Mouse (Mus musculus): ENCODE results near the gene Cntn2. TPM values are rescaled to one million over a fixed set of nuclear protein-coding genes. Genes with fewer than 3 reads are reported as not detected.

Cntn2 gene
- polyA plus RNA-seq, 1 experiment from 2014 or later, result 30.9 TPM

DNA sequence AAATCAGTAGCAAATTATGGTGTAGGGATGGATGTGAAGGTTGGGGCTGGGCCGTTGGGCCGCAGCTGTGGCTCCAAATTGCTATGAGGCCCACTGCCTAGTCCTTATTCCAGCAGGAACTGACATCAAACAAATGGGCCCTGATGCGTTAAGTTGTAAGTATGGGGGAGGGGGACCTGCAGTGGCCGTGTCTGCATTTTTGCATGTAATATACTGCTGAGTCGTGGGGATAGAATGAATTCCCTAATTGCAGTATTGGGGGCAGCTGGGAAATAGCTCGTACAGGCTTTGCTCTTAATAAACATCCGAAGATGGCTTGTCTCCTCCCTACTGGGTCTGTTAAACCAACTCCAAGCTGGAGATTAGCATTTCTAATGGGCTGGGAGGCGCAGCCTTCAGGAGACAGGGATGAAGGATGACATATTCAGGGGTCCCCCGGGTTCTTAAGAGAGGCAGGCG lies 19.3 kb upstream of the Cntn2 start:
- peak; percentile 90 for DNase-seq (ENCODE audit: low spot score, missing footprints)
- Histone ChIP-seq H3K4me3 (ENCODE audit: low read depth, low read length) (no peak overlapping the region), H3K4me1 (ENCODE audit: control insufficient read depth, insufficient read depth, low read length) (peaks cover 35% of the 10 kb centered on the region), H3K36me3 (ENCODE audit: control insufficient read depth, insufficient read depth, low read length) (no peaks in the 10 kb centered on the region), H3K4me2 (no peak overlapping the region), H3K9me3 (ENCODE audit: control insufficient read depth, low read length) (no peaks in the 10 kb centered on the region), H3K27me3 (ENCODE audit: control insufficient read depth, insufficient read depth, low read length) (no peaks in the 10 kb centered on the region), H3K27ac (ENCODE audit: low read depth, low read length) (peak overlapping the region; percentile 70), H3K9ac (ENCODE audit: low read length) (no peak overlapping the region)
- ATAC-seq (ENCODE audit: low FRiP score), result peak; percentile 76
- WGBS, result 20% methylated on average over 10 of the region's 10 CpGs

GRCm38 (mm10) chr1:132560907-132561700 lies 18.0 kb upstream of the Cntn2 start:
- ATAC-seq (ENCODE audit: low FRiP score) (no peak), DNase-seq (ENCODE audit: low spot score, missing footprints) (no peak)
- H3K27ac ChIP-seq (ENCODE audit: low read depth, low read length), result peak overlapping the region; percentile 70; the same call in 1 of the 2 replicates
- no peaks in the 10 kb centered on the region for H3K36me3 ChIP-seq (ENCODE audit: control insufficient read depth, insufficient read depth, low read length)
- H3K9me3 ChIP-seq (ENCODE audit: control insufficient read depth, low read length), result no peaks in the 10 kb centered on the region
- peaks cover 34% of the 10 kb centered on the region for H3K4me1 ChIP-seq (ENCODE audit: control insufficient read depth, insufficient read depth, low read length)
- H3K4me2 ChIP-seq, result no peak overlapping the region
- no peak overlapping the region for H3K4me3 ChIP-seq (ENCODE audit: low read depth, low read length)
- WGBS, result 84% methylated on average over 8 of the region's 8 CpGs
- no peaks in the 10 kb centered on the region for H3K27me3 ChIP-seq (ENCODE audit: control insufficient read depth, insufficient read depth, low read length)
- no peak overlapping the region for H3K9ac ChIP-seq (ENCODE audit: low read length)

DNA sequence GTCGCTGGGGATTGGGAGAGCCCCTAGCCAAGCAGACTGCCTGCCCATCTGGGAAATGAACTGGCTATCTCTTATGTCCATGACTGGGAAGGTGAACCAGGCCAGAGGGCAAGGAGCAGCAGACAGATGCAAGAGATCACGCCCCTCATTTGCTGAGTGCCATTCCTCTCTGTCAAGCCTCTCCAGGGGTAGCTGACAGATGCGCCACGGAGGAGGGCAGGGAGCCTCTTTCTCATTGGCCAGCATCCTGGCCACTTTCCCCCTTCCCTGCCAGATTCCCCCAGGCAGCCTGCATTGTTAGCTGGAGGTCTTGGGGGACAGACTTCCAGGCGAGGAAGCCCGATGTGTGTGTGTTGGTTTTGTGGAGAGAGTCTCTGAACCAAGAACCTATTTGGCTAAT lies 16.0 kb upstream of the Cntn2 start:
- WGBS, result 13% methylated on average over 6 of the region's 6 CpGs
- no peak overlapping the region for H3K4me2 ChIP-seq
- peak; percentile 46 for ATAC-seq (ENCODE audit: low FRiP score)
- H3K4me1 ChIP-seq (ENCODE audit: control insufficient read depth, insufficient read depth, low read length), result peaks cover 32% of the 10 kb centered on the region
- peak overlapping the region; percentile 41 for H3K27ac ChIP-seq (ENCODE audit: low read depth, low read length)
- no peaks in the 10 kb centered on the region for H3K27me3 ChIP-seq (ENCODE audit: control insufficient read depth, insufficient read depth, low read length)
- DNase-seq (ENCODE audit: low spot score, missing footprints), result peak; percentile 89
- H3K36me3 ChIP-seq (ENCODE audit: control insufficient read depth, insufficient read depth, low read length), result no peaks in the 10 kb centered on the region
- H3K9ac ChIP-seq (ENCODE audit: low read length), result no peak overlapping the region
- H3K4me3 ChIP-seq (ENCODE audit: low read depth, low read length), result no peak overlapping the region
- no peaks in the 10 kb centered on the region for H3K9me3 ChIP-seq (ENCODE audit: control insufficient read depth, low read length)

DNA sequence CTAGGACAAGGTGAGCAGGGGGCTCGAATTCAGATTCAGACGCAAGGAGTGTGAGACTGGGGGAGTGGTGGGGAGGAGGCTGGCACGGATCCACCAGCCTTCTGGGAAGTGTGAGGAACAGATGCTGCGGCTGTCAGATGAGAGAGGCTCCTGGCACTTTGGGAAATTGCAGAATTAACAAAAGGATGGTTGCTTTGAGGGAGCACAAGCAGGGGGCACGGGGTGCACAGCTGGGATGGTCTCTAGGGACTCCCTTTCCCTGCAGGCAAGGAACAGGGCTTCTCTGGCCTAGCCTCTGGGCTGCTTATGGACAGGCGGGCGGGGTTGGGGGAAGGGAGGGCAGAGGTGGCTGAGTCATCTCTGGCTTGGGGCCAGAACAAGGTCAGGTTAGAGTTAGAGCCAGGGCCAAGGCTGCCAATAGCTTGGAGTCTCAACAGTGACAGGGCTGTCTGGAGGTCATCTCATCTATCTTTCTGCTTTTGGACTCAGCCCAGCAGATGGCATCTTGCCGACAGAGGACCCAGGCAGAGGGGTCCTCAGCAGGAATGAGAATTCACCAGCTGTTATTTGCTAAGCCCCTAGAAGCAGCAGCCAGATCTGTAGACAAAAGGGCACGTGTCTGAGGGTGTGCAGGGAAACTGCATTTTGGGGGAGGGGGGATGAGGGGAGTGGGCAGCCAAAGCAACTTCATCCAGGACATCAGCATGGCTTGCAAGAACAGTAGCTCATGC lies 15.0 kb upstream of the Cntn2 start:
- Histone ChIP-seq H3K9ac (ENCODE audit: low read length) (no peak overlapping the region), H3K36me3 (ENCODE audit: control insufficient read depth, insufficient read depth, low read length) (no peaks in the 10 kb centered on the region), H3K9me3 (ENCODE audit: control insufficient read depth, low read length) (no peaks in the 10 kb centered on the region), H3K4me3 (ENCODE audit: low read depth, low read length) (no peak overlapping the region), H3K27ac (ENCODE audit: low read depth, low read length) (peak overlapping the region; percentile 41), H3K4me1 (ENCODE audit: control insufficient read depth, insufficient read depth, low read length) (peaks cover 32% of the 10 kb centered on the region), H3K27me3 (ENCODE audit: control insufficient read depth, insufficient read depth, low read length) (no peaks in the 10 kb centered on the region), H3K4me2 (no peak overlapping the region)
- ATAC-seq (ENCODE audit: low FRiP score) (peak; percentile 73), DNase-seq (ENCODE audit: low spot score, missing footprints) (peak; percentile 91)
- WGBS, result 32% methylated on average over 9 of the region's 9 CpGs

GRCm38 (mm10) chr1:132543789-132544188 lies 733 bp upstream of the Cntn2 start:
- Histone ChIP-seq H3K4me1 (ENCODE audit: control insufficient read depth, insufficient read depth, low read length) (peaks cover 6% of the 10 kb centered on the region; the same call in 1 of the 2 replicates), H3K4me2 (no peak overlapping the region), H3K9me3 (ENCODE audit: control insufficient read depth, low read length) (no peaks in the 10 kb centered on the region), H3K4me3 (ENCODE audit: low read depth, low read length) (no peak overlapping the region), H3K9ac (ENCODE audit: low read length) (no peak overlapping the region), H3K27me3 (ENCODE audit: control insufficient read depth, insufficient read depth, low read length) (peaks cover 21% of the 10 kb centered on the region), H3K36me3 (ENCODE audit: control insufficient read depth, insufficient read depth, low read length) (no peaks in the 10 kb centered on the region), H3K27ac (ENCODE audit: low read depth, low read length) (no peak overlapping the region)
- ATAC-seq (ENCODE audit: low FRiP score) (no peak), DNase-seq (ENCODE audit: low spot score, missing footprints) (peak; percentile 83)
- 68% methylated on average over 8 of the region's 8 CpGs for WGBS

- Histone ChIP-seq H3K4me3 (ENCODE audit: low read depth, low read length) (peak overlapping the region; percentile 33), H3K27me3 (ENCODE audit: control insufficient read depth, insufficient read depth, low read length) (peaks cover 21% of the 10 kb centered on the region), H3K36me3 (ENCODE audit: control insufficient read depth, insufficient read depth, low read length) (no peaks in the 10 kb centered on the region), H3K27ac (ENCODE audit: low read depth, low read length) (peak overlapping the region; percentile 35; the same call in 1 of the 2 replicates), H3K9ac (ENCODE audit: low read length) (peak overlapping the region; percentile 54), H3K9me3 (ENCODE audit: control insufficient read depth, low read length) (no peaks in the 10 kb centered on the region), H3K4me2 (peak overlapping the region; percentile 51), H3K4me1 (ENCODE audit: control insufficient read depth, insufficient read depth, low read length) (peaks cover 12% of the 10 kb centered on the region)
- WGBS, result 10% methylated on average over 5 of the region's 5 CpGs
- DNase-seq (ENCODE audit: low spot score, missing footprints) (no peak), ATAC-seq (ENCODE audit: low FRiP score) (no peak; the same call in 1 of the 2 replicates)
Observed at GRCm38 (mm10) chr1:132541824-132542599, 1.0 kb downstream of the Cntn2 start.

GRCm38 (mm10) chr1:132541171-132541823 lies 1.8 kb downstream of the Cntn2 start:
- H3K9ac ChIP-seq (ENCODE audit: low read length), result no peak overlapping the region
- peaks cover 12% of the 10 kb centered on the region for H3K4me1 ChIP-seq (ENCODE audit: control insufficient read depth, insufficient read depth, low read length)
- peak; percentile 88 for DNase-seq (ENCODE audit: low spot score, missing footprints)
- peak; percentile 33 for ATAC-seq (ENCODE audit: low FRiP score)
- peaks cover 21% of the 10 kb centered on the region for H3K27me3 ChIP-seq (ENCODE audit: control insufficient read depth, insufficient read depth, low read length)
- H3K4me2 ChIP-seq, result peak overlapping the region; percentile 51
- WGBS, result 7% methylated on average over 14 of the region's 14 CpGs
- H3K27ac ChIP-seq (ENCODE audit: low read depth, low read length), result no peak overlapping the region
- H3K36me3 ChIP-seq (ENCODE audit: control insufficient read depth, insufficient read depth, low read length), result no peaks in the 10 kb centered on the region
- peak overlapping the region; percentile 33 for H3K4me3 ChIP-seq (ENCODE audit: low read depth, low read length)
- no peaks in the 10 kb centered on the region for H3K9me3 ChIP-seq (ENCODE audit: control insufficient read depth, low read length)

DNA sequence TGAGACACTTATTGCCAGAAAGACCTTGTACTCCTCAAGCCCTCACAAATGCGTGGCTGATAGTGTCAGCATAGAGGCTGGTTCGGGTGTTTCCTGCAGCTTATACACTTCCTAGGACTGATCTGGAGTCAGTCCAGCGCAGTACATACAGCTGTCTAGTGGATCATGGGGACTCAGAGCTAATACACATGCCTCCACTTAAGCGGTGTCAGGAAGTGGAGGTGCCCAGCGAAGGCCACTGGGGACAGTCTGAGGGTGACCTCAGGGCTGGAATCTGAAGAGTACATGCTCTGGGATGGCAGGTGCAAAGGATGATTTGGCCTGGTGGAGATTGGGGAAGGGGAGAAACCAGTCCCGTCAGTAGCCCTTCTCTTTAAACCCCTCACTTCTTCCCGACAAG lies 2.4 kb downstream of the Cntn2 start:
- no peaks in the 10 kb centered on the region for H3K36me3 ChIP-seq (ENCODE audit: control insufficient read depth, insufficient read depth, low read length)
- peak overlapping the region; percentile 51 for H3K4me2 ChIP-seq
- H3K27me3 ChIP-seq (ENCODE audit: control insufficient read depth, insufficient read depth, low read length), result peaks cover 21% of the 10 kb centered on the region
- H3K4me1 ChIP-seq (ENCODE audit: control insufficient read depth, insufficient read depth, low read length), result peaks cover 12% of the 10 kb centered on the region
- 64% methylated on average over 7 of the region's 7 CpGs for WGBS
- ATAC-seq (ENCODE audit: low FRiP score) (no peak), DNase-seq (ENCODE audit: low spot score, missing footprints) (peak; percentile 81)
- H3K9me3 ChIP-seq (ENCODE audit: control insufficient read depth, low read length), result no peaks in the 10 kb centered on the region
- H3K4me3 ChIP-seq (ENCODE audit: low read depth, low read length), result peak overlapping the region; percentile 33; the same call in 1 of the 2 replicates
- no peak overlapping the region for H3K9ac ChIP-seq (ENCODE audit: low read length)
- H3K27ac ChIP-seq (ENCODE audit: low read depth, low read length), result no peak overlapping the region
